Mouse (Mus musculus) lung, embryonic 16.5 days (tissue): ENCODE results near the gene Zfand2a. TPM values are rescaled to one million over a fixed set of nuclear protein-coding genes. Genes with fewer than 3 reads are reported as not detected.
A peak's percentile ranks its signal among the peaks of the same experiment; 100 is the strongest.

Experiments
- ATAC-seq: fragments of 200-750 bp; cut with Nextera tagmentation; 2 replicates; pipeline ENCODE4 v1.8.0; 2017; ENCODE audit warnings: low read depth, mild to moderate bottlenecking, moderate library complexity
- H3K27ac ChIP-seq: fragments of 300-500 bp; sonication (generic); 2 replicates; pipeline ENCODE4 v1.5.1; 2014; ENCODE audit warnings: mild to moderate bottlenecking, control low read depth, low read length
- H3K27me3 ChIP-seq: fragments of 300-500 bp; sonication (generic); 2 replicates; pipeline ENCODE4 v1.6.1; 2014; ENCODE audit warnings: low read depth, low read length, mixed read lengths; ENCODE audit not compliant: control insufficient read depth, insufficient read depth
- H3K36me3 ChIP-seq: fragments of 300-500 bp; sonication (generic); 2 replicates; pipeline ENCODE4 v1.6.1; 2014; ENCODE audit warnings: low read length; ENCODE audit not compliant: control insufficient read depth, insufficient read depth
- H3K4me1 ChIP-seq: fragments of 300-500 bp; sonication (generic); replicated peaks from 2 replicates; pipeline ENCODE4 v1.6.1; 2014; ENCODE audit warnings: low read length, mixed read lengths; ENCODE audit not compliant: control insufficient read depth, insufficient read depth
- H3K4me2 ChIP-seq: fragments of 300-500 bp; sonication (generic); 2 replicates; pipeline ENCODE4 v1.6.1; 2014; ENCODE audit warnings: low read depth, low read length, control low read depth
- H3K4me3 ChIP-seq: fragments of 300-500 bp; sonication (generic); 2 replicates; pipeline ENCODE4 v1.5.1; 2014; ENCODE audit warnings: mild to moderate bottlenecking, low read length, control low read depth
- H3K9ac ChIP-seq: fragments of 300-500 bp; sonication (generic); 2 replicates; pipeline ENCODE4 v1.6.1; 2014; ENCODE audit warnings: low read length, control low read depth
- H3K9me3 ChIP-seq: fragments of 300-500 bp; sonication (generic); 2 replicates; pipeline ENCODE4 v1.6.1; 2016; ENCODE audit warnings: low read length; ENCODE audit not compliant: control insufficient read depth
- WGBS: fragments of 180-500 bp; shearing (Covaris S2); extraction: QIAGEN DNeasy Blood & Tissue Kit; methylation state at CpG from one replicate; pipeline ENCODE4 v1.1.7; 2014; 5-methylcytosine and 5-hydroxymethylcytosine counted together
- polyA plus RNA-seq: library from polyadenylated mRNA; unstranded; fragments of >200 nt; fragmentation: Nextera tagmentation; extraction: Ambion mirVana; gene quantifications from 2 replicates; pipeline ENCODE4 v1.2.1, GENCODE M21; 2015

Zfand2a gene
- polyA plus RNA-seq = 9.3 and 10.7 TPM in 2 replicates

GRCm38 (mm10) chr5:139484185-139484814 lies at the start of gene Zfand2a:
Gene Zfand2a, minus strand, starts transcription at chr5:139484549.
- Histone ChIP-seq H3K27me3 (no peaks in the 10 kb centered on the region), H3K36me3 (peaks cover 9% of the 10 kb centered on the region), H3K4me2 (peak within 1 kb of the TSS; percentile 95), H3K4me1 (peaks cover 8% of the 10 kb centered on the region), H3K4me3 (peak within 1 kb of the TSS; percentile 86), H3K9me3 (0 out of 2 replicates have a peak, but pooled peaks cover 2% of the 10 kb centered on the region), H3K9ac (peak within 1 kb of the TSS; percentile 86), H3K27ac (peak within 1 kb of the TSS; percentile 77)
- ATAC-seq = peak; percentile 98
- WGBS = under 1% methylated on average over 42 of the region's 42 CpGs

- H3K4me3 ChIP-seq = no peak overlapping the region
- no peak overlapping the region for H3K27ac ChIP-seq
- WGBS = 44% methylated on average over 7 of the region's 7 CpGs
- H3K36me3 ChIP-seq = no peaks in the 10 kb centered on the region
- no peak overlapping the region for H3K9ac ChIP-seq
- H3K9me3 ChIP-seq = no peaks in the 10 kb centered on the region
- H3K27me3 ChIP-seq = peaks cover 25% of the 10 kb centered on the region
- ATAC-seq = peak; percentile 68; the same call in 1 of the 2 replicates
- no peaks in the 10 kb centered on the region for H3K4me1 ChIP-seq
- no peak overlapping the region for H3K4me2 ChIP-seq
Measured at GRCm38 (mm10) chr5:139528851-139529250, 44.5 kb upstream of the Zfand2a start.

GRCm38 (mm10) chr5:139521987-139522386 lies 37.6 kb upstream of the Zfand2a start:
- Histone ChIP-seq H3K4me3 (no peak overlapping the region), H3K27me3 (0 out of 2 replicates have a peak, but pooled peaks cover 3% of the 10 kb centered on the region), H3K9me3 (no peaks in the 10 kb centered on the region), H3K4me1 (no peaks in the 10 kb centered on the region; the same call in 1 of the 2 replicates), H3K4me2 (no peak overlapping the region), H3K9ac (no peak overlapping the region), H3K27ac (no peak overlapping the region), H3K36me3 (no peaks in the 10 kb centered on the region)
- 52% methylated on average over 10 of the region's 10 CpGs for WGBS
- no peak for ATAC-seq

- Histone ChIP-seq H3K4me1 (no peaks in the 10 kb centered on the region; the same call in 1 of the 2 replicates), H3K4me2 (no peak overlapping the region), H3K27ac (no peak overlapping the region), H3K9ac (no peak overlapping the region), H3K36me3 (no peaks in the 10 kb centered on the region), H3K27me3 (0 out of 2 replicates have a peak, but pooled peaks cover 3% of the 10 kb centered on the region), H3K9me3 (no peaks in the 10 kb centered on the region), H3K4me3 (no peak overlapping the region)
- no peak; the same call in 1 of the 2 replicates for ATAC-seq
- 30% methylated on average over 14 of the region's 14 CpGs for whole genome bisulfite sequencing
Measured at GRCm38 (mm10) chr5:139520069-139520834, 35.9 kb upstream of the Zfand2a start.

- WGBS = 20% methylated on average over 11 of the region's 11 CpGs
- H3K9me3 ChIP-seq = no peaks in the 10 kb centered on the region
- no peaks in the 10 kb centered on the region for H3K27me3 ChIP-seq
- no peaks in the 10 kb centered on the region for H3K36me3 ChIP-seq
- H3K27ac ChIP-seq = no peak overlapping the region
- H3K4me3 ChIP-seq = no peak overlapping the region
- no peak overlapping the region for H3K4me2 ChIP-seq
- ATAC-seq = peak; percentile 34; the same call in 1 of the 2 replicates
- no peak overlapping the region for H3K9ac ChIP-seq
- H3K4me1 ChIP-seq = no peaks in the 10 kb centered on the region; the same call in 1 of the 2 replicates
Measured at GRCm38 (mm10) chr5:139516281-139516680, 31.9 kb upstream of the Zfand2a start.

GRCm38 (mm10) chr5:139512201-139512600 lies 27.9 kb upstream of the Zfand2a start:
- 88% methylated on average over 4 of the region's 4 CpGs for WGBS

GRCm38 (mm10) chr5:139510682-139511366 lies 26.5 kb upstream of the Zfand2a start:
- WGBS = 15% methylated on average over 17 of the region's 17 CpGs
- Histone ChIP-seq H3K36me3 (no peaks in the 10 kb centered on the region), H3K4me3 (no peak overlapping the region), H3K4me1 (no peaks in the 10 kb centered on the region), H3K9ac (no peak overlapping the region), H3K27me3 (peaks cover 7% of the 10 kb centered on the region), H3K9me3 (no peaks in the 10 kb centered on the region), H3K4me2 (no peak overlapping the region), H3K27ac (no peak overlapping the region)
- ATAC-seq = peak; percentile 41; the same call in 1 of the 2 replicates

More at GRCm38 (mm10) chr5:139512201-139512600, 27.9 kb upstream of the Zfand2a start:
- Histone ChIP-seq H3K27me3 (peaks cover 4% of the 10 kb centered on the region), H3K9me3 (no peaks in the 10 kb centered on the region), H3K4me3 (no peak overlapping the region), H3K4me2 (no peak overlapping the region), H3K36me3 (no peaks in the 10 kb centered on the region), H3K27ac (no peak overlapping the region), H3K9ac (no peak overlapping the region), H3K4me1 (no peaks in the 10 kb centered on the region)
- ATAC-seq = no peak

GRCm38 (mm10) chr5:139506207-139506606 lies 21.9 kb upstream of the Zfand2a start:
- Histone ChIP-seq H3K4me1 (no peaks in the 10 kb centered on the region), H3K9ac (no peak overlapping the region), H3K4me2 (no peak overlapping the region), H3K9me3 (no peaks in the 10 kb centered on the region), H3K27ac (no peak overlapping the region), H3K27me3 (peaks cover 11% of the 10 kb centered on the region), H3K4me3 (no peak overlapping the region), H3K36me3 (no peaks in the 10 kb centered on the region)
- WGBS = 13% methylated on average over 5 of the region's 5 CpGs
- ATAC-seq = no peak
